Mouse (Mus musculus) hindbrain, embryonic 11.5 days (tissue): ENCODE measurements around the gene Kcnn3. TPM values are rescaled to one million over a fixed set of nuclear protein-coding genes. Genes with fewer than 3 reads are reported as not detected.

ENCODE experiments used
- ATAC-seq: fragments of 200-750 bp; cut with Nextera tagmentation; 2 replicates; pipeline ENCODE4 v1.8.0; 2017; ENCODE audit warnings: mild to moderate bottlenecking, moderate TSS enrichment, moderate library complexity; ENCODE audit not compliant: low FRiP score
- DNase-seq: peaks from one replicate; pipeline ENCODE4 v3.0.0-alpha.2; 2015; ENCODE audit warnings: low spot score
- H3K27ac ChIP-seq: fragments of 300-500 bp; sonication (generic); 2 replicates; pipeline ENCODE4 v1.5.1; 2014; ENCODE audit warnings: mild to moderate bottlenecking, low read depth, low read length
- H3K27me3 ChIP-seq: fragments of 300-500 bp; sonication (generic); 2 replicates; pipeline ENCODE4 v1.6.1; 2014; ENCODE audit warnings: mild to moderate bottlenecking, low read length, moderate library complexity, mixed read lengths; ENCODE audit not compliant: control insufficient read depth, insufficient read depth
- H3K36me3 ChIP-seq: fragments of 300-500 bp; sonication (generic); 2 replicates; pipeline ENCODE4 v1.6.1; 2014; ENCODE audit warnings: mild to moderate bottlenecking, low read length, moderate library complexity, mixed read lengths; ENCODE audit not compliant: control insufficient read depth, insufficient read depth
- H3K4me1 ChIP-seq: fragments of 300-500 bp; sonication (generic); replicated peaks from 2 replicates; pipeline ENCODE4 v1.6.1; 2014; ENCODE audit warnings: low read length, mixed read lengths; ENCODE audit not compliant: control insufficient read depth, insufficient read depth
- H3K4me2 ChIP-seq: fragments of 300-500 bp; sonication (generic); replicated peaks from 2 replicates; pipeline ENCODE4 v1.6.1; 2014; ENCODE audit warnings: mild to moderate bottlenecking, low read depth, low read length
- H3K4me3 ChIP-seq: fragments of 300-500 bp; sonication (generic); 2 replicates; pipeline ENCODE4 v1.5.1; 2014; ENCODE audit warnings: low read depth, low read length
- H3K9ac ChIP-seq: fragments of 300-500 bp; sonication (generic); 2 replicates; pipeline ENCODE4 v1.6.1; 2014; ENCODE audit warnings: low read depth, low read length
- H3K9me3 ChIP-seq: fragments of 300-500 bp; sonication (generic); 2 replicates; pipeline ENCODE4 v1.6.1; 2016; ENCODE audit warnings: low read length; ENCODE audit not compliant: control insufficient read depth
- WGBS: fragments of 180-500 bp; shearing (Covaris S2); extraction: QIAGEN DNeasy Blood & Tissue Kit; methylation state at CpG from one replicate; pipeline ENCODE4 v1.1.7; 2014; 5-methylcytosine and 5-hydroxymethylcytosine counted together
- polyA plus RNA-seq: library from polyadenylated mRNA; unstranded; fragments of >200 nt; fragmentation: Nextera tagmentation; extraction: Ambion mirVana; gene quantifications from 2 replicates; pipeline ENCODE4 v1.2.1, GENCODE M21; 2014

The Kcnn3 gene
- polyA plus RNA-seq, 1 experiment from 2014 or later = 2.9 TPM

- Histone ChIP-seq H3K36me3 (no peaks in the 10 kb centered on the region), H3K27me3 (no peaks in the 10 kb centered on the region), H3K4me3 (no peak overlapping the region), H3K9me3 (no peaks in the 10 kb centered on the region), H3K9ac (no peak overlapping the region), H3K27ac (peak overlapping the region; percentile 71), H3K4me1 (no peaks in the 10 kb centered on the region; the same call in none of the 2 replicates), H3K4me2 (no peak overlapping the region)
- 7% methylated on average over 6 of the region's 6 CpGs for WGBS
- DNase-seq = peak; percentile 51
- peak; percentile 76 for ATAC-seq
These were observed 102.9 kb downstream of the Kcnn3 start for GRCm38 (mm10) chr3:89622825-89623224.

DNA sequence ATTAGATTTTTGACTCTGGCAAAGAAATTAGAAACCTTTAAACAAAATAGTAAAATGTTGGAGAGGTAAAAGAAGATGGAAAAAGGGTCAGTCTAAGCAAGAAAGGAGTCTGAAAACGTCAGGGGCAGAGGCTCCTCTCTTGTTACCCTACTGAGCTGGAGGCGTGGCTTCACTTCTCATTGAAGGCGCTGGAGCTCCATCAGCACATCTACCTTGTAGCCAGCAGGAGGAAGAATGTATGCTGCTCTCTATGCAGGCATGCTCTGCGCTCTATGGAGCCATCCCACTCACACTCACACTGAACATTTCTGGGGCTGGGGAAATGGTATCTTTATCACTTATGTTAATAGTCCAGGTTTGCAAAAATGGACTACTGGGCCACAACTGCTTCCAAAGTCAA lies 103.6 kb downstream of the Kcnn3 start:
- Histone ChIP-seq H3K4me3 (no peak overlapping the region), H3K9me3 (no peaks in the 10 kb centered on the region), H3K27ac (no peak overlapping the region), H3K9ac (no peak overlapping the region), H3K27me3 (no peaks in the 10 kb centered on the region), H3K4me2 (no peak overlapping the region), H3K4me1 (no peaks in the 10 kb centered on the region; the same call in none of the 2 replicates), H3K36me3 (no peaks in the 10 kb centered on the region)
- ATAC-seq (no peak), DNase-seq (peak; percentile 31)
- WGBS = 16% methylated on average over 4 of the region's 4 CpGs

DNA sequence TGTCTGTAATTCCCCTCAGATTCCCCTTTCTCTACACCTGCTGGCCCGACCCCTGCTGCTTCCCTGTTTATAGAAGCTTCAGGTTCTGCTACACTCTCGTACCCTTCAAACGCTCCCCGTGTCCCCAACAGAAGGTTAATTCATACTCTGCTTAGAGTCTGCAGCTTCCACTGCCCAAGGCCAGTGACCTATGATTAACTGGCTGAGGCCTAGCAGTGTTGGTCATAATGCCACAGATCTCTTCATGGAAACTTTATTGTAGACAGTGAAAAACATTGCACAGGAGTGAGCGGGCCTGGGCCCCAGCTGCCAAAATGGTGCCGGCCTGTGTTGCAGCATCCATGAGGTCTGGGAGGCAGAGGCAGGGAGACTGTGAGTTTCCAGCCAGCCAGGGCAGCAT lies 104.0 kb downstream of the Kcnn3 start:
- H3K27ac ChIP-seq = no peak overlapping the region
- H3K4me1 ChIP-seq = no peaks in the 10 kb centered on the region; the same call in none of the 2 replicates
- WGBS = 60% methylated on average over 6 of the region's 6 CpGs

DNA sequence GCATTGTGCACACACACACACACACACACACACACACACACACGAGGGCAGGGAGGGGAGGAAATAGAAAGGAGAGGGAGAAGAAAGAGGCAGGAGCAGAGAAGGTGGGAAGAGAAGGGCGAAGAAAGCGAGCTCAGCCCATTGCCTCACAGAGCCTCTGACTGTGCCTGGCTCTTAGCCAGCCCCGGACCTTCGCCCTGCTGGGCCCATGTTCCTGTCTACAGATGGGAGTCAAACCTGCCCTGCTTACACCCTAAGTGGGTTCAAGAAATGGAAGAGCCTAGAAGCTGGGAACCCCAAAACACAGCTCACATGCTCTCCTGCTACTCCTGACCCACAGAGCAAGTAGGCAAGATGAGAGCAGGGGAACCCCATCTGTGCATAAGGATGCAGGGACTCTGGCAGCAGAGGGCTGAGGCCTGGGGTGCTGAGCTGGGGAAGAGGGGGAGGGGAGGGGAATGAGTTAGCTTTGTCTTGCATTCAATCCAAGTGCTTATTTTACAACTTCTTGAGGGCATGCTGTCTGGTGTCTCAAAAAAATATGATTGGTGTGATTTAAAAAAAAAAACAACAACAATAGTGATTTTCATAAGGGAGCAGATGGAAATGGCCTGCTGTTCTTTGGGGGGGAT lies 105.0 kb downstream of the Kcnn3 start:
- Histone ChIP-seq H3K4me3 (no peak overlapping the region), H3K36me3 (no peaks in the 10 kb centered on the region), H3K27ac (0 out of 2 replicates have a peak overlapping the region, but pooled peaks have one; percentile 17), H3K9me3 (no peaks in the 10 kb centered on the region), H3K4me2 (no peak overlapping the region), H3K4me1 (no peaks in the 10 kb centered on the region; the same call in none of the 2 replicates), H3K27me3 (no peaks in the 10 kb centered on the region), H3K9ac (no peak overlapping the region)
- ATAC-seq (no peak), DNase-seq (no peak)
- 76% methylated on average over 5 of the region's 5 CpGs for WGBS

More for the DNA sequence above, 104.0 kb downstream of the Kcnn3 start:
- Histone ChIP-seq H3K4me3 (no peak overlapping the region), H3K9ac (no peak overlapping the region), H3K36me3 (no peaks in the 10 kb centered on the region), H3K9me3 (no peaks in the 10 kb centered on the region), H3K27me3 (no peaks in the 10 kb centered on the region), H3K4me2 (no peak overlapping the region)
- no peak for DNase-seq
- no peak for ATAC-seq

- Histone ChIP-seq H3K27ac (no peak overlapping the region), H3K27me3 (no peaks in the 10 kb centered on the region), H3K4me3 (no peak overlapping the region), H3K36me3 (no peaks in the 10 kb centered on the region), H3K4me2 (no peak overlapping the region), H3K9me3 (no peaks in the 10 kb centered on the region), H3K4me1 (no peaks in the 10 kb centered on the region; the same call in none of the 2 replicates), H3K9ac (no peak overlapping the region)
- DNase-seq (no peak), ATAC-seq (no peak)
- 61% methylated on average over 4 of the region's 4 CpGs for WGBS
These were observed 106.6 kb downstream of the Kcnn3 start for GRCm38 (mm10) chr3:89626556-89626955.

DNA sequence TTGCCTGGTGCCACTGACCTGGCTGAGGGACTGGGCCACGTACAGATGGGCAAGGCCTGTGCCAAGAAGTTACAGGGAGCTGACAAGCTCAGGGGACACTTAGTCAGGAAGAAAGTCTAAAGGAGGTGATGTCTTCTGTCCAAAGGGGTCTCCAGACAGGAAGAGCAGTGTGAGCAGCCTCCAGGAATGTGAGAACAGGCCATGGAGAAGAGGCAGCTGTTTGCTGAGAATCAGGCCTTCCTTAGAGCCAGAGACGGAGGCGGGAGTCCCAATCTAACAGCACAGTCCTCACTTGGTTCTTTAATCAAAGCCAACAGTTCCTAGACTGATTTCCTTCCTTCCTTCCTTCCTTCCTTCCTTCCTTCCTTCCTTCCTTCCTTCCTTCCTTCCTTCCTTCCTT lies 109.8 kb downstream of the Kcnn3 start:
- H3K4me1 ChIP-seq = no peaks in the 10 kb centered on the region
- ATAC-seq = no peak
- no peak for DNase-seq
- H3K36me3 ChIP-seq = no peaks in the 10 kb centered on the region
- H3K27me3 ChIP-seq = no peaks in the 10 kb centered on the region
- H3K4me3 ChIP-seq = no peak overlapping the region
- WGBS = 77% methylated on average over 3 of the region's 3 CpGs
- H3K9me3 ChIP-seq = no peaks in the 10 kb centered on the region
- no peak overlapping the region for H3K9ac ChIP-seq
- no peak overlapping the region for H3K27ac ChIP-seq
- H3K4me2 ChIP-seq = no peak overlapping the region

GRCm38 (mm10) chr3:89631750-89632149 lies 111.8 kb downstream of the Kcnn3 start:
- Histone ChIP-seq H3K9ac (no peak overlapping the region), H3K36me3 (no peaks in the 10 kb centered on the region), H3K4me3 (no peak overlapping the region), H3K27me3 (no peaks in the 10 kb centered on the region), H3K4me2 (no peak overlapping the region), H3K27ac (no peak overlapping the region), H3K4me1 (no peaks in the 10 kb centered on the region), H3K9me3 (no peaks in the 10 kb centered on the region)
- DNase-seq (no peak), ATAC-seq (no peak)
- WGBS = 85% methylated on average over 5 of the region's 5 CpGs

GRCm38 (mm10) chr3:89633531-89633930 lies 113.6 kb downstream of the Kcnn3 start:
- no peaks in the 10 kb centered on the region for H3K27me3 ChIP-seq
- no peak overlapping the region for H3K4me3 ChIP-seq
- H3K27ac ChIP-seq = no peak overlapping the region
- H3K4me1 ChIP-seq = no peaks in the 10 kb centered on the region
- no peaks in the 10 kb centered on the region for H3K9me3 ChIP-seq
- ATAC-seq = no peak
- H3K36me3 ChIP-seq = no peaks in the 10 kb centered on the region
- H3K4me2 ChIP-seq = no peak overlapping the region
- H3K9ac ChIP-seq = no peak overlapping the region
- no peak for DNase-seq
- 80% methylated on average over 6 of the region's 6 CpGs for whole genome bisulfite sequencing

GRCm38 (mm10) chr3:89633941-89634340 lies 114.0 kb downstream of the Kcnn3 start:
- DNase-seq (no peak), ATAC-seq (no peak)
- no peaks in the 10 kb centered on the region for H3K36me3 ChIP-seq
- no peak overlapping the region for H3K4me3 ChIP-seq
- H3K9ac ChIP-seq = no peak overlapping the region
- H3K4me2 ChIP-seq = no peak overlapping the region
- H3K4me1 ChIP-seq = no peaks in the 10 kb centered on the region
- 91% methylated on average over 6 of the region's 6 CpGs for WGBS
- no peak overlapping the region for H3K27ac ChIP-seq
- no peaks in the 10 kb centered on the region for H3K9me3 ChIP-seq
- no peaks in the 10 kb centered on the region for H3K27me3 ChIP-seq
